Mouse (Mus musculus) hindbrain, postnatal 0 days (tissue): ENCODE results near the gene Selenoo. TPM values are rescaled to one million over a fixed set of nuclear protein-coding genes. Genes with fewer than 3 reads are reported as not detected.

Source experiments
- ATAC-seq: fragments of 200-750 bp; cut with Nextera tagmentation; 2 replicates; pipeline ENCODE4 v1.8.0; 2017; ENCODE audit warnings: mild to moderate bottlenecking, moderate TSS enrichment, moderate library complexity
- DNase-seq: peaks from one replicate; pipeline ENCODE4 v3.0.0-alpha.2; 2015; ENCODE audit warnings: low spot score
- H3K27ac ChIP-seq: fragments of 300-500 bp; sonication (generic); 2 replicates; pipeline ENCODE4 v1.5.1; 2014; ENCODE audit warnings: mild to moderate bottlenecking
- H3K27me3 ChIP-seq: fragments of 300-500 bp; sonication (generic); 2 replicates; pipeline ENCODE4 v1.6.1; 2014; ENCODE audit warnings: low read length, mixed read lengths; ENCODE audit not compliant: insufficient read depth
- H3K36me3 ChIP-seq: fragments of 300-500 bp; sonication (generic); 2 replicates; pipeline ENCODE4 v1.6.1; 2014; ENCODE audit warnings: low read length, mixed read lengths; ENCODE audit not compliant: insufficient read depth
- H3K4me1 ChIP-seq: fragments of 300-500 bp; sonication (generic); 2 replicates; pipeline ENCODE4 v1.6.1; 2014; ENCODE audit warnings: antibody characterized with exemption, low read length, mixed read lengths; ENCODE audit not compliant: insufficient read depth
- H3K4me2 ChIP-seq: fragments of 300-500 bp; sonication (generic); 2 replicates; pipeline ENCODE4 v1.6.1; 2014; ENCODE audit warnings: low read depth, mild to moderate bottlenecking, low read length, moderate library complexity, mixed read lengths
- H3K4me3 ChIP-seq: fragments of 300-500 bp; sonication (generic); 2 replicates; pipeline ENCODE4 v1.5.1; 2014; ENCODE audit warnings: low read length
- H3K9ac ChIP-seq: fragments of 300-500 bp; sonication (generic); replicated peaks from 2 replicates; pipeline ENCODE4 v1.6.1; 2014; ENCODE audit warnings: mild to moderate bottlenecking, low read length, moderate library complexity, mixed read lengths
- H3K9me3 ChIP-seq: fragments of 300-500 bp; sonication (generic); 2 replicates; pipeline ENCODE4 v1.6.1; 2016; ENCODE audit warnings: low read length, mixed read lengths
- CTCF ChIP-seq: IDR thresholded peaks from 2 replicates; pipeline ENCODE4 v1.5.1; 2016; ENCODE audit warnings: antibody characterized with exemption, control low read depth, low read depth
- WGBS: fragments of 180-500 bp; shearing (Covaris S2); extraction: QIAGEN DNeasy Blood & Tissue Kit; methylation state at CpG from one replicate; pipeline ENCODE4 v1.1.7; 2014; 5-methylcytosine and 5-hydroxymethylcytosine counted together
- polyA plus RNA-seq: library from polyadenylated mRNA; unstranded; fragments of >200 nt; fragmentation: Nextera tagmentation; extraction: Ambion mirVana; gene quantifications from 2 replicates; pipeline ENCODE4 v1.2.1, GENCODE M21; 2015
- total RNA-seq: library from RNA; depleted of rRNA; stranded (reverse); fragments of >200 nt; gene quantifications from 2 replicates; pipeline ENCODE4 v1.2.3, GENCODE M21; 2014; rRNA removed

Gene Selenoo
- total and polyA plus RNA-seq, 2 experiments from 2014 or later = 20.4 to 50.1 TPM

DNA sequence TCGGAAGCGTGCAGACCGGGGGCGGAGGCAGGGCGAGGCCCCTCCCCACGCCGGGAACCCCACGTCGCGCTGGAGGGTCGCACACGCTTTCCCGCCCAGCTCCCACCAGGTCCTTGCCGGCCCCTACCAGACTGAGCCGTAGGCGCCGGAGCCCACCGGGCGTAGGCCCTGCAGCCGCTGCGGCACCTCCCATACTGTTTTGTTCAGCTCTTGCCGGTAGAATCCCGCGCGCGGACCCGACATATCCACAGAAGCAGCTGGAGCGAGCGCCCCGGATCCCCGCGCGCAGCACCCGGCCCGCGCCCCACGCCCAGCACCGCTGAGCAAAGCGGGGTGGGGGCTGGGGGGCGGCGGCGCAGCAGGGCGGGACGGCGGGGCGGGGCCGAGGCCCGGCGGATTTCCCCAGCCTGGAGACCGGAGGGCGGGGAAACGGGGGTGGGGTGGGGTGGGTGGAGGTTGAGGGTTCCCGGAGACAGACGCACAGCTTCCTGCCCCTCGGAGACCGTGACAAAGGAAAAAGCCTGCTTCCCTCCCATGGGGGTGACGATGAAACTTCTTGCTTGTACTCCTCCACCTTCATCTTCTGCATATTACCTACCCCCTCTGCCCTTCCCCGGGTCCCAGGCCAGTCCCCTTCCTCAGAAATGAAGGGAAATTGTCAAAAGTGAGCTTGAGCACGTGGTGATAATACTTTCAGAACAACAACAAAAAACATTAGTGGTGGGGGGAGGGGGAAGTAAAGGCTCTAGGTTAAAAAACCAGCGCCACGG lies 60.6 kb downstream of the Selenoo start, which contains the start of gene Mapk11:
TSS of gene Mapk11 (minus strand) at position 358 of the 770 bp plus-strand sequence.
- Histone ChIP-seq H3K4me2 (peak within 1 kb of the TSS; percentile 81), H3K27ac (peak within 1 kb of the TSS; percentile 72), H3K4me3 (peak within 1 kb of the TSS; percentile 74), H3K27me3 (no peaks in the 10 kb centered on the region), H3K4me1 (peaks cover 20% of the 10 kb centered on the region), H3K36me3 (peaks cover 8% of the 10 kb centered on the region; the same call in 1 of the 2 replicates), H3K9ac (peak within 1 kb of the TSS; percentile 76), H3K9me3 (no peaks in the 10 kb centered on the region)
- no peak for TF ChIP-seq CTCF
- under 1% methylated on average over 60 of the region's 61 CpGs for WGBS
- ATAC-seq (peak; percentile 54), DNase-seq (peak; percentile 69)

Other genes with a start within 250 kb of the Selenoo start
- gene Pim3, start 226.9 kb upstream of the Selenoo start, total RNA-seq = 98.0 and 104 TPM in 2 replicates
- 69.8 TPM in 2 replicates for gene Pim3, start 226.9 kb upstream of the Selenoo start, polyA plus RNA-seq
- gene Ttll8, start 134.7 kb upstream of the Selenoo start, total RNA-seq = 0.11 and 0.16 TPM in 2 replicates
- 0.14 and 0.45 TPM in 2 replicates for gene Ttll8, start 134.7 kb upstream of the Selenoo start, polyA plus RNA-seq
- gene Mlc1, start 110.1 kb upstream of the Selenoo start, total RNA-seq = 106 and 111 TPM in 2 replicates
- 72.5 and 88.3 TPM in 2 replicates for gene Mlc1, start 110.1 kb upstream of the Selenoo start, polyA plus RNA-seq
- gene Mov10l1, start 106.2 kb upstream of the Selenoo start, total RNA-seq = not detected in 2 replicates
- gene Mov10l1, start 106.2 kb upstream of the Selenoo start, polyA plus RNA-seq = not detected in 2 replicates
- 17.9 and 26.5 TPM in 2 replicates for gene Panx2, start 29.4 kb upstream of the Selenoo start, total RNA-seq
- gene Panx2, start 29.4 kb upstream of the Selenoo start, polyA plus RNA-seq = 8.3 and 9.9 TPM in 2 replicates
- gene Trabd, start 14.0 kb upstream of the Selenoo start, total RNA-seq = 39.1 and 47.8 TPM in 2 replicates
- 26.1 and 26.2 TPM in 2 replicates for gene Trabd, start 14.0 kb upstream of the Selenoo start, polyA plus RNA-seq
- gene Tubgcp6, start 34.0 kb downstream of the Selenoo start, total RNA-seq = 50.0 and 54.7 TPM in 2 replicates
- gene Tubgcp6, start 34.0 kb downstream of the Selenoo start, polyA plus RNA-seq = 10.6 and 11.5 TPM in 2 replicates
- gene Hdac10, start 39.6 kb downstream of the Selenoo start, total RNA-seq = 23.5 and 27.1 TPM in 2 replicates
- 19.0 and 19.8 TPM in 2 replicates for gene Hdac10, start 39.6 kb downstream of the Selenoo start, polyA plus RNA-seq
- gene Mapk12, start 51.6 kb downstream of the Selenoo start, total RNA-seq = 3.3 and 4.8 TPM in 2 replicates
- gene Mapk12, start 51.6 kb downstream of the Selenoo start, polyA plus RNA-seq = 2.6 and 5.1 TPM in 2 replicates
- 19.7 and 30.6 TPM in 2 replicates for gene Mapk11, start 60.5 kb downstream of the Selenoo start, total RNA-seq
- 15.8 and 17.8 TPM in 2 replicates for gene Mapk11, start 60.5 kb downstream of the Selenoo start, polyA plus RNA-seq
- 239 and 274 TPM in 2 replicates for gene Plxnb2, start 91.7 kb downstream of the Selenoo start, total RNA-seq
- 64.1 and 64.7 TPM in 2 replicates for gene Plxnb2, start 91.7 kb downstream of the Selenoo start, polyA plus RNA-seq
- 73.9 and 79.9 TPM in 2 replicates for gene Dennd6b, start 107.4 kb downstream of the Selenoo start, total RNA-seq
- gene Dennd6b, start 107.4 kb downstream of the Selenoo start, polyA plus RNA-seq = 60.1 and 62.2 TPM in 2 replicates
- gene Ppp6r2, start 122.5 kb downstream of the Selenoo start, total RNA-seq = 257 and 290 TPM in 2 replicates
- gene Ppp6r2, start 122.5 kb downstream of the Selenoo start, polyA plus RNA-seq = 71.2 and 72.7 TPM in 2 replicates
- gene Sbf1, start 226.2 kb downstream of the Selenoo start, total RNA-seq = 265 and 324 TPM in 2 replicates
- 69.5 and 70.7 TPM in 2 replicates for gene Sbf1, start 226.2 kb downstream of the Selenoo start, polyA plus RNA-seq
- not detected in 2 replicates for gene Adm2, start 233.6 kb downstream of the Selenoo start, total RNA-seq
- not detected in 2 replicates for gene Adm2, start 233.6 kb downstream of the Selenoo start, polyA plus RNA-seq
- gene Miox, start 245.3 kb downstream of the Selenoo start, total RNA-seq = not detected in 2 replicates
- not detected in 2 replicates for gene Miox, start 245.3 kb downstream of the Selenoo start, polyA plus RNA-seq